Mouse (Mus musculus) right cerebral cortex, postnatal 10 days (tissue): ENCODE results near the gene Gemin5.

Source experiments
- DNase-seq, 2 experiments: peaks; one replicate each; pipeline ENCODE4 v3.0.0; 2021; ENCODE audit warnings: low spot score in 2 of 2

Gemin5 gene

GRCm38 (mm10) chr11:58171459-58172091 lies 3.2 kb upstream of the Gemin5 start, which contains the start of gene Mrpl22:
TSS of gene Mrpl22 (plus strand) at chr11:58171661.
- peak; percentile 97 to 98 for DNase-seq

- no peak for DNase-seq
Measured at GRCm38 (mm10) chr11:58169666-58170065, 1.3 kb upstream of the Gemin5 start.

DNA sequence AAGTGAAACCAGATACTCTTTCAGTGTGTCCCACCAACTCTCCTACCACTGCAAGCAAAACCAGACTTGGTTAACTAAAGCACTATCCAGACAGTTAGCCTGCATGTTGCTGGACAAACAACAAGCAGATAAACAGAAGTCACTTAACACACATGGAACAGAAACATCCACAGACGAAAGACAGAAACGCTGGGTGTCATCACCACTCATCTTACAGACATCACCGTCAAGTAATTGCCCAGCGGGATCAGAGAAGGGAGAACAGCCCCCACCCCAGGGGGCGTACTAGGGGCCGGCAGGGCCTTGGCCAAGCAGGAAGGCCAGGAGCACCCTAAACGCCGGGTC lies 545 bp downstream of the Gemin5 start:
- no peak for DNase-seq

- DNase-seq, result no peak
Measured at GRCm38 (mm10) chr11:58165072-58165471, 3.3 kb downstream of the Gemin5 start.

DNA sequence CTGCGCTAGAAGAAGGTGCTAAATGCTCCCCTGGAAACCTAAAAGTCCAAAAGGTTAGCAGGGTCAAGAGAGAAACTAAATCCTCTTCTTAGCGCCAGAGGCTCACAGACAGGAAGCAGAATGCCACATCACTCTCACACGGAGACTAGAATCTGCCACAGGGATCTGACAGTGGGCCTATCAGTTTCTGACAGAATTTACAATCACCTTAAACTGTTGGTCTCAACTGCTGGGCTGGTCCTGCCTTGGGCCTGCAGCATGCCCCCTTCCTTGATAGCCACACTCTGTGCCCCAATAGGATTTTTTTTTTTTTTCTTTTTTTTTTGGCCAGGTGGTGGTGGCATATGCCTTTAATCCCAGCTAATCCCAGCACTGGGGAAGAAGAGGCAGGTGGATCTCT lies 11.5 kb downstream of the Gemin5 start:
- no peak for DNase-seq

- DNase-seq, result no peak
Measured at GRCm38 (mm10) chr11:58155458-58155857, 12.9 kb downstream of the Gemin5 start.

DNA sequence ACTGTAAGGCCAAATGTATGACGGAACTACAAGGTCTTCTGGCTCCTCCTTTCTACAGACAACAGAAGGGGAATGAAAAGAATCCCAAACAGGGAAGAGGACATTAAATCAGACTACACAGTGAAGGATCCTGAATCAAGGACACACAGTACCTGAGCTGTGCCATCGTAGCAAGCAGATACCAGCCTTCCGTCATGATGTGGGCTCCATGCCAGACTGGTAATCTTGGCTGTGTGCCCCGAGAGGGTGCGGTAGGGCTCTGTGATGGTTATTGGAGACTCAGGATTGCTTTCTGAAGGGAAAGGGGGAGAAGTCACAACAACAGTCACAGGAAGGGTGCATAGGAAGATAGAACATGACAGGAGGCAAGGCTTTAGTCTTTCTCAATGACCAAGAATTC lies 22.1 kb downstream of the Gemin5 start:
- no peak for DNase-seq

DNA sequence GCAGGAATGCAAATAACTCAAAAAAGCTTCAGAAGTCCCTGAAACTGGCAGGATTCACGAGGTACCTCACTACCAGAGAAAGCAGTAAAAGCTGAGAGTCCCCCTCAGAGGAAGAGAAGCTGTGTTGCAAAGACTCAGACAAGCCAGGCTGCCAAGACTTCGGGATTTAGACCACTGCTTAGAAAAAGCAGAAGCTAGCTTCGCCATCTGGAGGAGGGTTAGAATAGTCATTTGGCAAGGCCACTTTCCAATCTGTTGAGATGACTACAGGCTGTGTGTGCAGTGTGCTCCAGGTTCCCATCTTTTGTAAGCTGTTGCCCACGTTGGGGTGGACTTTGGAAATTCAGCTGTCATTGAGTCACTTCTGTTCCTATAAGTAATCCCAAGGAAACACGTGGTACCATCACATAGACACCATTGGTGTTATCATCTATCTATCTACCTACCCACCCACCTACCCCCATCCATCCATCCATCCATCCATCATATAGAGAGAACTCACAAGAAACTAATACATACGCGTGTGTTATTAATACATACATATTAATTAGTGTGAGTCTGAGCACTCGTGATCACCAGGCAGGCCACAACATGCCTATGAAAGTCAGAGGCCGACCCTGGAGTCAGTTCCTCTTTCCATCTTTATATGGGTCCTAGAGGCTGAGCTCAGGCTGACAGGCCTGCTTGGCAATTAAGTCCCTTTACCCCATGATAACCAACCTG lies 24.5 kb downstream of the Gemin5 start:
- peak; percentile 67 to 84 for DNase-seq

GRCm38 (mm10) chr11:58139466-58139865 lies 28.9 kb downstream of the Gemin5 start:
- DNase-seq, result no peak

DNA sequence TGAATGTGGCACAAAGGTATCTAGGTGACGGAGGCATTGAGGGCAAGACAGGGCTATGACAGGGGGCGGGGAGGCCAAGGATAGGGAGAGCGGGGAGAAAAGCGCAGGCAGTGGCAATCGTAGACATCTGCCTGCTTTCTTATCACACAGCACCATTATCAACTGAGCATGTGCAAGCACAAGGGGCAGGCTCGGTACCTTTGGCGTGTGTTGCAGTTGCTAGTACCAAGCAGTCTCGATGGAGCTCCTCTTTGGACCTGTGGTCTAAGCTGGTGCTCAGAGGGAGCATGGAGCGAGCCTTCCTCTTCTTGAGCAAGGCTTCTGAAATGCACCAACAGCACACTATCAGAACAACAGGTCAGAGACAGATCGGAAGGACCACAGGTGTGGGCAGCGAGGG lies 29.5 kb downstream of the Gemin5 start:
- DNase-seq, result no peak

GRCm38 (mm10) chr11:58136677-58137076 lies 31.7 kb downstream of the Gemin5 start:
- DNase-seq, result no peak

DNA sequence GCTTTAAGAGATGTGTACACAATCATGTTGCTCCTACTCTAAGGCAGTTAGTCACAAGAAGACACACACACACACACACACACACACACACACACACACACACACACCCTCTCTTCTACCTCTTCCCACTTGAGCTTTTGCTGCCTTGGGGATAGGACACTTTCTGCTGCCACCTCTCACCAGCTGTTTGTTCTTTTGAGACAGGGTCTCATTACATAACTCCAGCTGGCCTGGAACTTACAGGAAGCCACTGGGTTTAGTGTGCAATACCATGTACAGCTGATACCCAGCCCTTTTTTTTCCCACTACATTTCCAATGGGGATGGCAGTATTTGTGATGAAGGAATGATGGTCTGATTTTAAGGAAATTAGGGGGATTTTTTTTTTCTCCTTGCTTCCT lies 33.0 kb downstream of the Gemin5 start:
- no peak for DNase-seq

DNA sequence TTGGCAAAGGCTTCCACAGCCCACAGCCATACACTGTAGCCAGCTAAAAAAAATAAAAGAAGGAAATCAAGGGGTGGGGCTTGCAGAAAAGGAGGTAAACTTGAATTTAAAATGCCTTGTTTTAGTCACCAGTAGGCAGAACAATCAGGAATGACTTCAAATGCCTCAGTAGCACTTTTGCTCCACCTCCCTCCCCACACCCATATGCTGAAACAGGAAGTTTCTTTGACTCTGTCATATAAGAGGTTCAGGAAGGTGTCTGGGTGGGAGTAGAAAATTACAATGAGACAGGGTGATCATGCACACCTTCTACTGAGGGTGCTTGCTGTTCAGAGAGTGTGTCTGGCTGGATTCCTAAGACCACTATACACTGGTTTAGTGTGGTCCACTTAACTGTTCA lies 33.5 kb downstream of the Gemin5 start:
- no peak for DNase-seq

GRCm38 (mm10) chr11:58132026-58132425 lies 36.3 kb downstream of the Gemin5 start:
- DNase-seq, result no peak

GRCm38 (mm10) chr11:58129302-58129843 lies 39.0 kb downstream of the Gemin5 start:
- no peak for DNase-seq

GRCm38 (mm10) chr11:58127544-58127943 lies 40.8 kb downstream of the Gemin5 start:
- DNase-seq, result no peak

DNA sequence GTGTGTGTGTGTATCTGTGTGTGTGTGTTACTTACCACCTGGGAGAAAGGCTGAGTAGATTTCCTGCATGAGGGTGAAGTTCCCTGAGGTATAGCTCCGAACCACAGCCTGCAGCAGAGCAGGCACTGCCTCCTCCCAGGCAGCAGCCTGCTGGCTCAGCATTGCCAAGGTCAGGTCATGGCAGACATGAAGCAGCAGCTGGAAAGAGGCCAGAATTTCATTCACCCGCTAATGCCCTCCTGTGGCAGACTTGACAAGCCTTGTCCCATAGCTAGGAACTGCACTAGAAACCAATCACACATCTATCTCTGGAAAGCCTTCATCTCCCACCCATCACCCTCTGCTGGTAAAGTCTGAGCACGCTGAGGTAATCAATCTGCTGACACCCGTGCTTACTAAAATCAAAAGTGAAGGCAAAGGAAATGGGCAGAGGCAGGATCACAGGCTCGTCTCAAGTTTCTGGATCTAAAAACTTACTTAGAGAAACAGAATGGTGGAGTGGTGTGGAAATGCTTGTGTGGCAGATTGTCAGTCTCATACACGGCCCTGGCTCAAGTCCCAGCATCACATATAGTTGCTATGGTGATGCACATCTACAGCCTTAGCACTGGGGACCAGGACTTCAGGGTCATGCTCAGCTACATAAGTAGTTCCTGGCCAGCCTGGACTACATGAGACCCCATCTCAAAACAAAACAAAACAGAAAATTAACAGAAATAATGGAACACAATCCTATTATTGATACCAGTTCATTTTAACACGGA lies 41.8 kb downstream of the Gemin5 start:
- DNase-seq, result peak; percentile 57 to 61

GRCm38 (mm10) chr11:58125021-58125420 lies 43.3 kb downstream of the Gemin5 start:
- no peak for DNase-seq

DNA sequence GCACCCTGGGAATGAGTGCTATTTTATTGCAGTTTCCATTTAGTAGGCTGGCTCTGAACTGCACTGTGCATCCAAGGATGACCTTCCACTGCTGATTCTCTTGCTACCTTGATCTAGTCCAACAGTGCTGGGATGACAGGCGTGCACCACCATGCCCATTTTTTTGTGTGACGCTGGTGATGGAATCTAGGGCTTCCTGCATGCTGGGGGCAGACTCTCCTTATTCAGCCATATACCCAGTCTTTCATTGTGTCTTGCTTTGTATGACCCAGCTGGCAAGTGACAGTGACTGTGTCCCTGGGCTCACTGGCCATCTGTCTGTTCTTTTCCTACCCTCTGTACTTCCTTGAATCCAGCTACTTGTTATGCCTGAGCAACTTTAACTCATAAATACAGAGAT lies 44.6 kb downstream of the Gemin5 start:
- no peak for DNase-seq

- DNase-seq, result no peak
Measured at GRCm38 (mm10) chr11:58121351-58121750, 47.0 kb downstream of the Gemin5 start.

GRCm38 (mm10) chr11:58120655-58121054 lies 47.7 kb downstream of the Gemin5 start:
- DNase-seq, result no peak

DNA sequence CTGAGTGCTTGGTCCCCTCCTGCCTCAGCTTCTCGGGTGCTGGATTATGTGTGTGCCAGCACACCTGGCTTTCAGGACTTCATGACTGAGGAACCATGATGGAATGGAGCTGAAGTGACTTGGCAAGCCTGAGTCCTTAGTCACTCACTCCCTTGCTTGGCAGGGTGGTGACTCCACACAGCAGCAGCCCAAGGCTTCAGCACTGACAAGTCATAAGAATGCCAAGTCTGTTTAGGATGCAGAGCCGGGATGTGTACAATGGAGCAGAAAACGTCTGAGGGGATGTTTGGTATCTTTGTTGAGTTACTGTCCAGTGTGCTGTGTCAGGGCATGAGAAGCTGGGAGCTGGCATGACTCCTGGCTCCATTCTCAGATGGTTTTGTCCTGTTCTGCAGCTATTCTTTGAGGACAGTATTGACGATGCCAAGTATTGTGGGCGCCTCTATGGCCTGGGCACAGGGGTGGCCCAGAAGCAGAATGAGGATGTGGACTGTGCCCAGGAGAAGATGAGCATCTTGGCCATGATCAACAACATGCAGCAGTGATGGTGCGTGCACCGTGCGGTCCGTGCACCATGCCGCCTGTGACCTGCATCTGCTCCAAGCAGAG lies 51.2 kb downstream of the Gemin5 start:
- DNase-seq, result no peak
